Mouse (Mus musculus): ENCODE data around the gene Tmem206. TPM values are rescaled to one million over a fixed set of nuclear protein-coding genes. Genes with fewer than 3 reads are reported as not detected.

Gene Tmem206
- polyA plus RNA-seq, 1 experiment: 10.1 TPM

- H3K9ac ChIP-seq (ENCODE audit: low read depth, poor library complexity, severe bottlenecking): no peak overlapping the region
- H3K9me3 ChIP-seq (replicated peaks; ENCODE audit: control insufficient read depth, insufficient read depth, low read length, poor library complexity, severe bottlenecking): no peaks in the 10 kb centered on the region
- TF ChIP-seq CTCF (IDR thresholded peaks at IDR 0.05; ENCODE audit: low read depth, low read length) (no peak), POLR2A (IDR thresholded peaks at IDR 0.05; ENCODE audit: insufficient read depth, low read length) (no peak), EP300 (IDR thresholded peaks at IDR 0.05; ENCODE audit: insufficient read depth, low read depth, low read length) (no peak)
- no peaks in the 10 kb centered on the region for H3K36me3 ChIP-seq (ENCODE audit: control insufficient read depth, insufficient read depth, low read length, poor library complexity, severe bottlenecking)
- no peaks in the 10 kb centered on the region for H3K27me3 ChIP-seq (ENCODE audit: control insufficient read depth, insufficient read depth, low read length, poor library complexity, severe bottlenecking)
- no peak overlapping the region for H3K4me3 ChIP-seq (ENCODE audit: low read depth, low read length)
- no peaks in the 10 kb centered on the region for H3K4me1 ChIP-seq (ENCODE audit: control insufficient read depth, insufficient read depth, low read length)
- no peak overlapping the region for H3K27ac ChIP-seq (ENCODE audit: insufficient read depth, low read length)
These were observed 8.8 kb downstream of the Tmem206 start for GRCm38 (mm10) chr1:191334500-191334899.

- Histone ChIP-seq H3K4me3 (ENCODE audit: low read depth, low read length) (no peak overlapping the region), H3K9me3 (replicated peaks; ENCODE audit: control insufficient read depth, insufficient read depth, low read length, poor library complexity, severe bottlenecking) (no peaks in the 10 kb centered on the region), H3K9ac (ENCODE audit: low read depth, poor library complexity, severe bottlenecking) (no peak overlapping the region), H3K27me3 (ENCODE audit: control insufficient read depth, insufficient read depth, low read length, poor library complexity, severe bottlenecking) (no peaks in the 10 kb centered on the region), H3K27ac (ENCODE audit: insufficient read depth, low read length) (no peak overlapping the region), H3K4me1 (ENCODE audit: control insufficient read depth, insufficient read depth, low read length) (no peaks in the 10 kb centered on the region), H3K36me3 (ENCODE audit: control insufficient read depth, insufficient read depth, low read length, poor library complexity, severe bottlenecking) (no peaks in the 10 kb centered on the region)
- no peak for TF ChIP-seq CTCF (IDR thresholded peaks at IDR 0.05; ENCODE audit: low read depth, low read length)
- TF ChIP-seq POLR2A (IDR thresholded peaks at IDR 0.05; ENCODE audit: insufficient read depth, low read length): no peak
- TF ChIP-seq EP300 (IDR thresholded peaks at IDR 0.05; ENCODE audit: insufficient read depth, low read depth, low read length): no peak
These were observed 14.2 kb downstream of the Tmem206 start for GRCm38 (mm10) chr1:191339876-191340275.

- Histone ChIP-seq H3K36me3 (ENCODE audit: control insufficient read depth, insufficient read depth, low read length, poor library complexity, severe bottlenecking) (no peaks in the 10 kb centered on the region), H3K27me3 (ENCODE audit: control insufficient read depth, insufficient read depth, low read length, poor library complexity, severe bottlenecking) (no peaks in the 10 kb centered on the region), H3K27ac (ENCODE audit: insufficient read depth, low read length) (no peak overlapping the region), H3K4me3 (ENCODE audit: low read depth, low read length) (no peak overlapping the region), H3K9me3 (replicated peaks; ENCODE audit: control insufficient read depth, insufficient read depth, low read length, poor library complexity, severe bottlenecking) (no peaks in the 10 kb centered on the region), H3K4me1 (ENCODE audit: control insufficient read depth, insufficient read depth, low read length) (no peaks in the 10 kb centered on the region), H3K9ac (ENCODE audit: low read depth, poor library complexity, severe bottlenecking) (no peak overlapping the region)
- TF ChIP-seq CTCF (IDR thresholded peaks at IDR 0.05; ENCODE audit: low read depth, low read length) (no peak), EP300 (IDR thresholded peaks at IDR 0.05; ENCODE audit: insufficient read depth, low read depth, low read length) (no peak), POLR2A (IDR thresholded peaks at IDR 0.05; ENCODE audit: insufficient read depth, low read length) (no peak)
These were observed 14.8 kb downstream of the Tmem206 start for GRCm38 (mm10) chr1:191340530-191340929.

- TF ChIP-seq CTCF (IDR thresholded peaks at IDR 0.05; ENCODE audit: low read depth, low read length) (no peak), POLR2A (IDR thresholded peaks at IDR 0.05; ENCODE audit: insufficient read depth, low read length) (no peak), EP300 (IDR thresholded peaks at IDR 0.05; ENCODE audit: insufficient read depth, low read depth, low read length) (no peak)
- H3K27ac ChIP-seq (ENCODE audit: insufficient read depth, low read length): no peak overlapping the region
- no peaks in the 10 kb centered on the region for H3K9me3 ChIP-seq (replicated peaks; ENCODE audit: control insufficient read depth, insufficient read depth, low read length, poor library complexity, severe bottlenecking)
- peaks cover 2% of the 10 kb centered on the region; the same call in 1 of the 2 replicates for H3K36me3 ChIP-seq (ENCODE audit: control insufficient read depth, insufficient read depth, low read length, poor library complexity, severe bottlenecking)
- H3K4me1 ChIP-seq (ENCODE audit: control insufficient read depth, insufficient read depth, low read length): no peaks in the 10 kb centered on the region
- no peak overlapping the region for H3K9ac ChIP-seq (ENCODE audit: low read depth, poor library complexity, severe bottlenecking)
- no peaks in the 10 kb centered on the region for H3K27me3 ChIP-seq (ENCODE audit: control insufficient read depth, insufficient read depth, low read length, poor library complexity, severe bottlenecking)
- H3K4me3 ChIP-seq (ENCODE audit: low read depth, low read length): no peak overlapping the region
These were observed 21.9 kb downstream of the Tmem206 start for GRCm38 (mm10) chr1:191347602-191348001.

- TF ChIP-seq POLR2A (IDR thresholded peaks at IDR 0.05; ENCODE audit: insufficient read depth, low read length) (no peak), CTCF (IDR thresholded peaks at IDR 0.05; ENCODE audit: low read depth, low read length) (no peak), EP300 (IDR thresholded peaks at IDR 0.05; ENCODE audit: insufficient read depth, low read depth, low read length) (no peak)
- Histone ChIP-seq H3K9me3 (replicated peaks; ENCODE audit: control insufficient read depth, insufficient read depth, low read length, poor library complexity, severe bottlenecking) (no peaks in the 10 kb centered on the region), H3K27ac (ENCODE audit: insufficient read depth, low read length) (no peak overlapping the region), H3K4me1 (ENCODE audit: control insufficient read depth, insufficient read depth, low read length) (no peaks in the 10 kb centered on the region), H3K27me3 (ENCODE audit: control insufficient read depth, insufficient read depth, low read length, poor library complexity, severe bottlenecking) (no peaks in the 10 kb centered on the region), H3K36me3 (ENCODE audit: control insufficient read depth, insufficient read depth, low read length, poor library complexity, severe bottlenecking) (peaks cover 8% of the 10 kb centered on the region), H3K4me3 (ENCODE audit: low read depth, low read length) (no peak overlapping the region), H3K9ac (ENCODE audit: low read depth, poor library complexity, severe bottlenecking) (no peak overlapping the region)
These were observed 22.9 kb downstream of the Tmem206 start for GRCm38 (mm10) chr1:191348592-191348991.

GRCm38 (mm10) chr1:191348996-191349395, 23.3 kb downstream of the Tmem206 start:
- Histone ChIP-seq H3K27ac (ENCODE audit: insufficient read depth, low read length) (no peak overlapping the region), H3K9ac (ENCODE audit: low read depth, poor library complexity, severe bottlenecking) (no peak overlapping the region), H3K36me3 (ENCODE audit: control insufficient read depth, insufficient read depth, low read length, poor library complexity, severe bottlenecking) (peaks cover 12% of the 10 kb centered on the region), H3K4me3 (ENCODE audit: low read depth, low read length) (no peak overlapping the region), H3K27me3 (ENCODE audit: control insufficient read depth, insufficient read depth, low read length, poor library complexity, severe bottlenecking) (no peaks in the 10 kb centered on the region), H3K4me1 (ENCODE audit: control insufficient read depth, insufficient read depth, low read length) (no peaks in the 10 kb centered on the region), H3K9me3 (replicated peaks; ENCODE audit: control insufficient read depth, insufficient read depth, low read length, poor library complexity, severe bottlenecking) (no peaks in the 10 kb centered on the region)
- TF ChIP-seq POLR2A (IDR thresholded peaks at IDR 0.05; ENCODE audit: insufficient read depth, low read length) (no peak), CTCF (IDR thresholded peaks at IDR 0.05; ENCODE audit: low read depth, low read length) (no peak), EP300 (IDR thresholded peaks at IDR 0.05; ENCODE audit: insufficient read depth, low read depth, low read length) (no peak)

Data from ES-Bruce4 (cell line).